Mouse (Mus musculus) 3134 (cell line): ENCODE measurements around the gene Ezr.

Experiments used
- DNase-seq: peaks from one replicate; pipeline ENCODE4 v3.0.0-alpha.2; 2011; ENCODE audit warnings: low spot score; ENCODE audit not compliant: insufficient read length; ENCODE audit errors: extremely low read depth

Gene Ezr

GRCm38 (mm10) chr17:6745503-6745902 lies 37.1 kb downstream of the Ezr start:
- no peak for DNase-seq

- DNase-seq = no peak
Measured at GRCm38 (mm10) chr17:6744871-6745270, 37.7 kb downstream of the Ezr start.

GRCm38 (mm10) chr17:6744366-6744765 lies 38.2 kb downstream of the Ezr start:
- no peak for DNase-seq

- no peak for DNase-seq
Measured at GRCm38 (mm10) chr17:6743787-6744239, 38.8 kb downstream of the Ezr start.

- no peak for DNase-seq
Measured at GRCm38 (mm10) chr17:6743039-6743575, 39.5 kb downstream of the Ezr start.

GRCm38 (mm10) chr17:6742083-6743038 lies 40.2 kb downstream of the Ezr start:
- no peak for DNase-seq

GRCm38 (mm10) chr17:6741271-6741670 lies 41.3 kb downstream of the Ezr start:
- no peak for DNase-seq

GRCm38 (mm10) chr17:6740331-6741170 lies 42.0 kb downstream of the Ezr start:
- no peak for DNase-seq

- no peak for DNase-seq
Measured at GRCm38 (mm10) chr17:6739756-6740155, 42.8 kb downstream of the Ezr start.

- DNase-seq = no peak
Measured at GRCm38 (mm10) chr17:6739266-6739665, 43.3 kb downstream of the Ezr start.

- no peak for DNase-seq
Measured at GRCm38 (mm10) chr17:6738836-6739235, 43.7 kb downstream of the Ezr start.

- no peak for DNase-seq
Measured at GRCm38 (mm10) chr17:6737273-6737997, 45.1 kb downstream of the Ezr start.

GRCm38 (mm10) chr17:6736306-6737272 lies 46.0 kb downstream of the Ezr start:
- no peak for DNase-seq

- no peak for DNase-seq
Measured at GRCm38 (mm10) chr17:6734746-6735441, 47.7 kb downstream of the Ezr start.

- no peak for DNase-seq
Measured at GRCm38 (mm10) chr17:6733322-6733875, 49.2 kb downstream of the Ezr start.

- DNase-seq = no peak
Measured at GRCm38 (mm10) chr17:6732665-6733064, 49.9 kb downstream of the Ezr start.

GRCm38 (mm10) chr17:6731634-6732033 lies 51.0 kb downstream of the Ezr start:
- DNase-seq = no peak

GRCm38 (mm10) chr17:6731132-6731531 lies 51.5 kb downstream of the Ezr start:
- no peak for DNase-seq
